Mouse (Mus musculus) liver, embryonic 16.5 days (tissue): ENCODE results near the gene Mlxipl. TPM values are rescaled to one million over a fixed set of nuclear protein-coding genes. Genes with fewer than 3 reads are reported as not detected.
A peak's percentile ranks its signal among the peaks of the same experiment; 100 is the strongest.

Source experiments
- ATAC-seq: fragments of 200-750 bp; cut with Nextera tagmentation; 2 replicates; pipeline ENCODE4 v1.8.0; 2017; ENCODE audit warnings: low read depth, mild to moderate bottlenecking, moderate number of reproducible peaks, moderate library complexity
- H3K27ac ChIP-seq: fragments of 300-500 bp; sonication (generic); 2 replicates; pipeline ENCODE4 v1.5.1; 2014; ENCODE audit warnings: mild to moderate bottlenecking, low read length
- H3K27me3 ChIP-seq: fragments of 300-500 bp; sonication (generic); 2 replicates; pipeline ENCODE4 v1.6.1; 2014; ENCODE audit warnings: low read depth, low read length, mixed read lengths; ENCODE audit not compliant: control insufficient read depth, insufficient read depth
- H3K36me3 ChIP-seq: fragments of 300-500 bp; sonication (generic); 2 replicates; pipeline ENCODE4 v1.6.1; 2014; ENCODE audit warnings: mild to moderate bottlenecking; ENCODE audit not compliant: control insufficient read depth, insufficient read depth
- H3K4me1 ChIP-seq: fragments of 300-500 bp; sonication (generic); 2 replicates; pipeline ENCODE4 v1.6.1; 2014; ENCODE audit warnings: low read depth, low read length, mixed read lengths; ENCODE audit not compliant: control insufficient read depth
- H3K4me2 ChIP-seq: fragments of 300-500 bp; sonication (generic); 2 replicates; pipeline ENCODE4 v1.6.1; 2014; ENCODE audit warnings: low read depth, low read length, mixed read lengths
- H3K4me3 ChIP-seq: fragments of 300-500 bp; sonication (generic); 2 replicates; pipeline ENCODE4 v1.5.1; 2014; ENCODE audit warnings: low read depth, mild to moderate bottlenecking, low read length
- H3K9ac ChIP-seq: fragments of 300-500 bp; sonication (generic); 2 replicates; pipeline ENCODE4 v1.6.1; 2014; ENCODE audit warnings: low read depth, low read length
- H3K9me3 ChIP-seq: fragments of 300-500 bp; sonication (generic); replicated peaks from 2 replicates; pipeline ENCODE4 v1.6.1; 2016; ENCODE audit warnings: low read length; ENCODE audit not compliant: control insufficient read depth
- WGBS: fragments of 180-500 bp; shearing (Covaris S2); extraction: QIAGEN DNeasy Blood & Tissue Kit; methylation state at CpG from one replicate; pipeline ENCODE4 v1.1.7; 2014; ENCODE audit not compliant: insufficient replicate concordance; 5-methylcytosine and 5-hydroxymethylcytosine counted together
- polyA plus RNA-seq: library from polyadenylated mRNA; unstranded; fragments of >200 nt; fragmentation: Nextera tagmentation; extraction: Ambion mirVana; gene quantifications from 2 replicates; pipeline ENCODE4 v1.2.1, GENCODE M21; 2015

The Mlxipl gene
- polyA plus RNA-seq, 1 experiment from 2014 or later, result 14.1 TPM

DNA sequence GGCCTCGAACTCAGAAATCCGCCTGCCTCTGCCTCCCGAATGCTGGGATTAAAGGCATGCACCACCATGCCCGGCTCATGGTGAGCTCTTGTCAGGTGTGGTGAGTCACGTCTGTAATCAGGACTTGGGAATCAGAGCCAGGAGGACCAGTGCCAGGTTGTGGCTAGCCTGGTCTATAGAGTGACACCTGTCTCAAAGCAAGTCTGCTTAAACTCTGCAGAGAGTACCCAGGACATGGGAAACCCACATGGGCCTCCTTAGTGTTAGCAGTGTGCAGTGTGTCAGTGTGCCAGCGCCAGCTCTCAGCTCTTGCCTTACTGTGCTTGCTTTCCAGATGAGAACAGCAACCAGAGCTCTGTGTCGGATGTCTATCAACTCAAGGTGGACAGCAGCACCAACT lies 89.9 kb downstream of the Mlxipl start:
- Histone ChIP-seq H3K4me1 (no peaks in the 10 kb centered on the region; the same call in none of the 2 replicates), H3K9me3 (no peaks in the 10 kb centered on the region), H3K9ac (no peak overlapping the region), H3K27me3 (no peaks in the 10 kb centered on the region), H3K4me3 (no peak overlapping the region), H3K36me3 (peaks cover 40% of the 10 kb centered on the region), H3K27ac (no peak overlapping the region), H3K4me2 (no peak overlapping the region)
- ATAC-seq, result no peak
- 84% methylated on average over 7 of the region's 7 CpGs for WGBS

DNA sequence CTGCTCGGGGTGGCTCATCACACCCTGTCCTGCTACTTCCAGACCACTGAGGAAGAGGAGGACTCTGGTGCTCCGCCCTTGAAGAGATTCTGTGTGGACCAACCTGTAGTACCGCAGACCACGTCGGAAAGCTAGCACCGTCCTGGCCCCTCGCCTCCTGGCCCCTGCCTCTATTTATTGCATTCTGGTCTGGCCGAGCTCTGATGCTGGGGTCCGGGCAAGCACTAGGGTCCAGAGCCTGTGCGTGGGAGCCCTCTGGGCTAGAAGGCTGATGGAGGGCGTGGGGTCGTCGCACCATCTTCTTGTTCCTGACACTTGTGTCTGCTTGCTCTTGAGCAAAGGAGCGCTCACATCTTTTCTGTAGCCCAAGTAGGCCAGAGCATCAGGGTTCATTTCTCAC lies 91.1 kb downstream of the Mlxipl start:
- WGBS, result 81% methylated on average over 14 of the region's 14 CpGs
- no peak overlapping the region for H3K27ac ChIP-seq
- H3K4me3 ChIP-seq, result no peak overlapping the region
- peaks cover 40% of the 10 kb centered on the region for H3K36me3 ChIP-seq
- H3K4me2 ChIP-seq, result no peak overlapping the region
- ATAC-seq, result no peak
- peaks cover 3% of the 10 kb centered on the region for H3K4me1 ChIP-seq
- H3K9ac ChIP-seq, result no peak overlapping the region
- H3K9me3 ChIP-seq, result no peaks in the 10 kb centered on the region
- no peaks in the 10 kb centered on the region for H3K27me3 ChIP-seq

DNA sequence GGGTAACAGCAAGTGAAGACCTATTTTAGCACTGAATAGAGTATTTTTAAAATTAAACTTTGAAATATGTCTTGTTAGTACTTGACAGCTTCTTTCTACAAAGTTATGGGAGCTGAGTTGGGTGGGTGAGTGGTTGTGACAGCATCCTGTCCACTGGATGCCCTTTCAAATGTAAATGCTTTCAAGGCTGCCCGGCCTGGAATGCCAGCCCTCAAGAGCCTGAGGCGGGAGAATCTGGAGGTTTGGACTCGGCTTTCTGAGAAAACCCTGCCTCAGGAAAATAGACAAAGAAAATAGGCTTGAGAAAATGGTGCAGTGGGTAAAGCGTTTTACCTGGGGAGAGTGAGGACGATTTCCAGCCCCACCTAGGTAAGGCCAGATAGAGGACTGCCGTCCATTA lies 92.1 kb downstream of the Mlxipl start:
- peaks cover 10% of the 10 kb centered on the region for H3K4me1 ChIP-seq
- ATAC-seq, result no peak
- WGBS, result 77% methylated on average over 6 of the region's 6 CpGs
- H3K9me3 ChIP-seq, result no peaks in the 10 kb centered on the region
- H3K27ac ChIP-seq, result no peak overlapping the region
- no peak overlapping the region for H3K4me3 ChIP-seq
- no peak overlapping the region for H3K4me2 ChIP-seq
- H3K27me3 ChIP-seq, result no peaks in the 10 kb centered on the region
- peaks cover 40% of the 10 kb centered on the region for H3K36me3 ChIP-seq
- H3K9ac ChIP-seq, result no peak overlapping the region

DNA sequence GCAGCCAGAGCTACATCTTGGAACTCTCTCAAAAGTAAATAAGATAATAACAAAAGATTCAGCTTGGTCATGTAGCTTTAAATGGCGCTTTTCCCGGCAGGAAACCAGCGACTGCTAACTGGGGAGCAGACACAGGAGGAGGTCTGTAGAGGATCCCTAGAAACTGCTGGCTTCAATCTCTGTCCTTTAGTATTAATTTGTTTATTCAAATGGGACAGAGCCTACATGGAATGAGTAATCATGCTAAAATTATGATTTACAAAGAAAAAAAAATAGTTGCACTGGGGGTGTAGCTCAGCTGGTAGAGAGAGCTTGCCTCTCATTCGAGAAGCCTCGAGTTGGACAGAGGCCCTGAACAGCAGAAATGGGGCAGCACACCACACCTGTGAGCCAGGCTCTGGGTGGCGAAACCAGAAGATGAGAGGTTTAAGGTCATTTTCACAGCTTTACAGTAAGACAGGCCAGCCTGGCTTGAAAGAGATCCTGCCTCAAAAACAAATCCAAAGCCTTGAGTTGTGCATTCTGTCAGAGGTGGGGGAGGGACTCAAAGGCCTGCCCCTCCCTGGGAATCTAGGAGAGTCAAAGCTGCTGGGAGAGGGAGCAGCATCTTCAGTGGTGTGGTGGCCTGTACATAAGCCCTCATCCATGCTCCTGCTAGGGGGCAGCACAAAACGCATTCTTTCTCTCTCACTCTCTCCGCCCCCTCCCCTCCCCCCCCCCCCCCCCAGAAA lies 93.6 kb downstream of the Mlxipl start:
- no peak overlapping the region for H3K4me2 ChIP-seq
- H3K9ac ChIP-seq, result no peak overlapping the region
- H3K9me3 ChIP-seq, result no peaks in the 10 kb centered on the region
- peaks cover 10% of the 10 kb centered on the region for H3K4me1 ChIP-seq
- no peaks in the 10 kb centered on the region for H3K27me3 ChIP-seq
- 53% methylated on average over 8 of the region's 8 CpGs for WGBS
- ATAC-seq, result no peak
- H3K27ac ChIP-seq, result no peak overlapping the region; the same call in 1 of the 2 replicates
- peaks cover 29% of the 10 kb centered on the region for H3K36me3 ChIP-seq
- H3K4me3 ChIP-seq, result no peak overlapping the region

DNA sequence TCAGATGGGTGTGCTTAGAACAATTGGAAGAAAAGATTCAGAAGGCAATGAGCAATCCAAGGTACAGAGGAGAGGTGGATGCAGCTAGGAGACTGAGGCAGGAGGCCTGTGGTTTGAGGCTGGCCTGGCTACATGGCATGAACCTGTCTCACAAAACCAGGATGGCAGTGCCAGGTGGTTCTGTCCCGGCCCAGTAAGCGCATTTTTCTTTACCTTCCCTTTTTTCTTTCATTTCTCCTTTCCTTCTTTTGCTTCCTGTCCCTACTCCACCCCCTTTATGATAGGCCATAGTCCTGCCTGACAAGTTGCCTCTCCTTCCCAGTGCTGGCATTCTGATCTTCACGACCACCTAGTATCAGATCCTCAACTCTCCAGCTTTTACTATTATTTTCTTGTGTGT lies 95.3 kb downstream of the Mlxipl start:
- no peak overlapping the region for H3K4me3 ChIP-seq
- H3K4me2 ChIP-seq, result no peak overlapping the region
- no peaks in the 10 kb centered on the region for H3K27me3 ChIP-seq
- peaks cover 23% of the 10 kb centered on the region for H3K4me1 ChIP-seq
- no peak for ATAC-seq
- H3K36me3 ChIP-seq, result peaks cover 21% of the 10 kb centered on the region
- H3K9me3 ChIP-seq, result no peaks in the 10 kb centered on the region
- 88% methylated on average over 3 of the region's 3 CpGs for whole genome bisulfite sequencing
- H3K9ac ChIP-seq, result no peak overlapping the region
- 0 out of 2 replicates have a peak overlapping the region, but pooled peaks have one; percentile 36 for H3K27ac ChIP-seq

DNA sequence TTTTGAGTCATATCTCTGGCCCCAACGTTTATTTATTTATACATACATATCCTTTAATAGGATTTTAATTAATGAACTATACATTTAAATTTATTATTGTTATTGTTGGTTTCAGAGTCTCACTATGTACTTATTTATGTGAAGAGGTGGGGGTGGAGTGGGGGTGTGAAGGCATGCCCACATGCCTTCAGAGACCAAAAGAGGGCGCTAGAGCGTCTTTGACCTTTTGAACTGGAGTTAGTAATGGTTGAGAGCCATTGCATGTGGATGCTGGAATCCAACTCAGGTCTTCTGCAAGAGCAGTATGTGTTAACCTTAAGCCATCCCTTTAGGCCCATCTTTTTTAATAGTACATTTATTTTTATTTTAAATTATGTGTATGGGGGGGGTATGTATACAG lies 95.9 kb downstream of the Mlxipl start:
- 23% methylated on average over 3 of the region's 3 CpGs for WGBS
- H3K4me2 ChIP-seq, result no peak overlapping the region
- H3K9me3 ChIP-seq, result no peaks in the 10 kb centered on the region

DNA sequence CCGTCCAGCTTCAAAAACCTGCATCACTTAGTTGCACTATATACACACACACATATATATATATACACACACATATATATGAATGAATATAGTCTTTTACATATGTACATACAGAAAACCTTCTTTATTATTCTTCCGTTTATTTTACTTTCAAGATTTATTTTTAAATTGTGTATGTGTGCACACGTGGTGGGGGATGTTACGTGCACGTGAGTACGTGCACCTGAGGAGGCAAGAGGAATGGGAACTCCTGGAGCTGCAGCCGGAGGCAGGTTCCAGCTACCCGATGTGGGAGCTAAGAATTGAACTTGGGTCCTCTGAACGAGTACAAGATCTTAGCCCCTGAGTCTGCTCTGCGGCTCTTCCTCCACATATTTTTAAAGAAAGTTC lies 96.5 kb downstream of the Mlxipl start:
- no peaks in the 10 kb centered on the region for H3K9me3 ChIP-seq
- peaks cover 23% of the 10 kb centered on the region for H3K4me1 ChIP-seq
- no peak for ATAC-seq
- H3K9ac ChIP-seq, result peak overlapping the region; percentile 70
- no peaks in the 10 kb centered on the region for H3K27me3 ChIP-seq
- peak overlapping the region; percentile 96 for H3K4me3 ChIP-seq
- peak overlapping the region; percentile 79 for H3K4me2 ChIP-seq
- peaks cover 9% of the 10 kb centered on the region for H3K36me3 ChIP-seq
- WGBS, result 16% methylated on average over 10 of the region's 10 CpGs
- peak overlapping the region; percentile 92 for H3K27ac ChIP-seq

More for the DNA sequence above, 95.9 kb downstream of the Mlxipl start:
- Histone ChIP-seq H3K9ac (no peak overlapping the region), H3K4me1 (peaks cover 23% of the 10 kb centered on the region), H3K27me3 (no peaks in the 10 kb centered on the region), H3K4me3 (no peak overlapping the region), H3K27ac (no peak overlapping the region; the same call in 1 of the 2 replicates), H3K36me3 (peaks cover 15% of the 10 kb centered on the region)
- no peak for ATAC-seq

DNA sequence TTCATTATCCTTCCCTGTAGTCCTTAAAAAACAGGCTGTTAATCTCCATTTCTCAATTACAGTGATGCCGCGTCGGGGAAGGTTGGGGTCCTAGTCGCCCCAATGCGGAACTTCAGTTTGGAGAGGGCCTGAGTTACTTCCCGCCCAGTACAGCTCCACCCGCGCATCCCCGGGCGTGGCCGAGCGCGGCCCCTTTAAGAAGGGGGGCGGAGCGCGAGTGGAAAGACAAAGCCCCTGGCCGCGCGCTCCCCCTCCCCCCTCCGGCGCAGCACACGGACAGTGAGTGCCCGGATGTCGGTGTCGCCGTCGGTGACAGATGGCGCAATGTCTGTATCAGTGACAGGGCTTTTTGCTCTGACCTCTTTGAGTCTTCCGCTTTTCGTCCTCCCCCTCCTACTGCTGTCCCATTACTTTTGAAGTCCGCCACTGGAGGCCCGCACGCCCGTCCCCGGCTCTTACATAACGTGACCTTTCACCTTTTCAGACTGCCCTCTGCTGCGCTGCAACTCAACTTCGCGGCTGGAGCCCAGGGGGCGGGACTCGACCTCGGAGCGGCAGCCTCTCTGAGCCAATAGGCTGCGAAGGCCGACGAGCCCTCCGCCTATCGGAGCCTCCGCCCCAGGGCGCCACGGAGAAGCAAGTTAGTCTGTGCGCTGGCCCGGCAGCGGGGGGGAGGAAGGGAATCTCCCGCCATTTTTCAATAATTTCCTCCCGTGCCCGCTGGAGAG lies 97.1 kb downstream of the Mlxipl start, which contains the start of gene Baz1b:
Gene Baz1b, plus strand, starts transcription at position 644 of the 728 bp plus-strand sequence.
- peak; percentile 95 for ATAC-seq
- peak within 1 kb of the TSS; percentile 98 for H3K9ac ChIP-seq
- H3K36me3 ChIP-seq, result peaks cover 9% of the 10 kb centered on the region
- under 1% methylated on average over 57 of the region's 57 CpGs for WGBS
- H3K4me2 ChIP-seq, result peak within 1 kb of the TSS; percentile 81
- H3K4me3 ChIP-seq, result peak within 1 kb of the TSS; percentile 96
- no peaks in the 10 kb centered on the region for H3K27me3 ChIP-seq
- peak within 1 kb of the TSS; percentile 92 for H3K27ac ChIP-seq
- H3K4me1 ChIP-seq, result peaks cover 23% of the 10 kb centered on the region
- H3K9me3 ChIP-seq, result no peaks in the 10 kb centered on the region
